In genomic region chr10:83107385-83107784, GRCm38 (mm10) we compare ENCODE assay signal across 11 mouse cellular contexts.
DNase-seq lines count a peak whose midpoint lies in the region; ATAC-seq and TF ChIP-seq lines count a peak whose summit lies in the region.
"Had no signal": no experiment of that assay in that cellular context is flagged by ENCODE, and none has a peak within 500 bp of the region (broad histone marks: within the 10 kb centered on the region; RNA-seq: fewer than 3 reads in every experiment).

No protein-coding gene starts in this region.

- no peak for TF ChIP-seq POLR2A in heart, adult 2 months (IDR thresholded peaks at IDR 0.05; ENCODE audit: insufficient read depth, low read depth, low read length)

- H3K9ac ChIP-seq in heart, adult 2 months (ENCODE audit: low read depth, low read length) = no peak overlapping the region
- no peak overlapping the region for H3K9ac ChIP-seq in forebrain, embryonic 11.5 days (ENCODE audit: low read length)
- H3K9ac ChIP-seq in limb, embryonic 12.5 days (replicated peaks) = no peak overlapping the region
- H3K9ac ChIP-seq: liver, embryonic 14.5 days had no signal

- intact Hi-C loops in heart, adult 2 months (cut with DNase I) = no loop called here

- H3K4me3 ChIP-seq in heart, embryonic 10.5 days = no peak overlapping the region
- H3K4me3 ChIP-seq in heart, adult 2 months = no peak overlapping the region
- no peak overlapping the region for H3K4me3 ChIP-seq in forebrain, embryonic 11.5 days (ENCODE audit: low read depth, low read length)
- no peak overlapping the region for H3K4me3 ChIP-seq in limb, embryonic 12.5 days (replicated peaks)

- no peak for TF ChIP-seq CTCF in heart, adult 2 months (IDR thresholded peaks at IDR 0.05)

- H3K27ac ChIP-seq in heart, embryonic 10.5 days = peak overlapping the region; percentile 42; the same call in 1 of the 2 replicates
- H3K27ac ChIP-seq in heart, adult 2 months = no peak overlapping the region
- peak overlapping the region; percentile 62 for H3K27ac ChIP-seq in forebrain, embryonic 11.5 days (ENCODE audit: low read depth, low read length)
- peak overlapping the region; percentile 87 for H3K27ac ChIP-seq in limb, embryonic 12.5 days
- H3K27ac ChIP-seq: liver, embryonic 14.5 days had no signal

- no peaks in the 10 kb centered on the region for H3K9me3 ChIP-seq in heart, embryonic 10.5 days
- H3K9me3 ChIP-seq in forebrain, embryonic 11.5 days (ENCODE audit: control insufficient read depth, low read length) = no peaks in the 10 kb centered on the region
- no peaks in the 10 kb centered on the region for H3K9me3 ChIP-seq in limb, embryonic 12.5 days

- H3K79me2 ChIP-seq in heart, adult 2 months (replicated peaks; ENCODE audit: control insufficient read depth, insufficient read depth, low read length) = no peaks in the 10 kb centered on the region

- ATAC-seq in forebrain, embryonic 11.5 days (replicated peaks; ENCODE audit: low FRiP score) = no peak
- no peak for ATAC-seq in limb, embryonic 12.5 days (ENCODE audit: insufficient number of reproducible peaks, insufficient read depth, low FRiP score, low TSS enrichment, low read depth)
- no peak for ATAC-seq in monocyte, adult 5-6 weeks (replicated peaks; ENCODE audit: insufficient number of reproducible peaks, low FRiP score, low TSS enrichment, poor library complexity, severe bottlenecking)

- peaks cover 45% of the 10 kb centered on the region for H3K4me1 ChIP-seq in heart, embryonic 10.5 days
- peaks cover 2% of the 10 kb centered on the region; the same call in 1 of the 2 replicates for H3K4me1 ChIP-seq in heart, adult 2 months (ENCODE audit: control insufficient read depth, insufficient read depth, low read length)
- H3K4me1 ChIP-seq in forebrain, embryonic 11.5 days (replicated peaks; ENCODE audit: control insufficient read depth, insufficient read depth, low read length) = peaks cover 36% of the 10 kb centered on the region
- peaks cover 67% of the 10 kb centered on the region for H3K4me1 ChIP-seq in limb, embryonic 12.5 days (replicated peaks)

- TF ChIP-seq EP300 in heart, adult 2 months (IDR thresholded peaks at IDR 0.05; ENCODE audit: insufficient read depth, low read depth, low read length) = no peak

- H3K27me3 ChIP-seq in heart, embryonic 10.5 days (ENCODE audit: insufficient read depth, poor library complexity, severe bottlenecking) = peaks cover 8% of the 10 kb centered on the region; the same call in 1 of the 2 replicates
- no peaks in the 10 kb centered on the region for H3K27me3 ChIP-seq in heart, adult 2 months (ENCODE audit: control insufficient read depth, insufficient read depth, low read length)
- no peaks in the 10 kb centered on the region for H3K27me3 ChIP-seq in forebrain, embryonic 11.5 days (ENCODE audit: control insufficient read depth, insufficient read depth, low read length)
- peaks cover 11% of the 10 kb centered on the region; the same call in 1 of the 2 replicates for H3K27me3 ChIP-seq in limb, embryonic 12.5 days

- 59% methylated on average over 8 of the region's 8 CpGs for WGBS in heart, embryonic 10.5 days
- WGBS in heart, adult 2 months = 77% methylated on average over 8 of the region's 8 CpGs
- 34% methylated on average over 8 of the region's 8 CpGs for WGBS in forebrain, embryonic 11.5 days
- WGBS in limb, embryonic 12.5 days = 69% methylated on average over 8 of the region's 8 CpGs

- H3K4me2 ChIP-seq in forebrain, embryonic 11.5 days (ENCODE audit: low read depth, low read length, severe bottlenecking) = no peak overlapping the region
- no peak overlapping the region for H3K4me2 ChIP-seq in limb, embryonic 12.5 days

- no peak for DNase-seq in heart, embryonic 10.5 days (ENCODE audit: low spot score)
- DNase-seq in heart, adult 2 months = no peak
- DNase-seq in ZHBTc4 (ENCODE audit: low read depth, low spot score) = peak; percentile 49
- DNase-seq in forebrain, embryonic 11.5 days (ENCODE audit: low spot score) = no peak
- DNase-seq in retina, postnatal 1 day = no peak
- DNase-seq in heart, adult 9 months (ENCODE audit: low spot score in 2 of 2) = no peak
- DNase-seq: cerebellum, adult 11-12 months; kidney, postnatal 25 days had no signal

- no peaks in the 10 kb centered on the region for H3K36me3 ChIP-seq in heart, embryonic 10.5 days
- H3K36me3 ChIP-seq in heart, adult 2 months (ENCODE audit: control insufficient read depth, insufficient read depth, low read length) = no peaks in the 10 kb centered on the region
- H3K36me3 ChIP-seq in forebrain, embryonic 11.5 days (ENCODE audit: control insufficient read depth, insufficient read depth, low read length) = no peaks in the 10 kb centered on the region
- H3K36me3 ChIP-seq in limb, embryonic 12.5 days = no peaks in the 10 kb centered on the region
